Comparison of ENCODE assay signal across 11 mouse cellular contexts in the genomic region with DNA sequence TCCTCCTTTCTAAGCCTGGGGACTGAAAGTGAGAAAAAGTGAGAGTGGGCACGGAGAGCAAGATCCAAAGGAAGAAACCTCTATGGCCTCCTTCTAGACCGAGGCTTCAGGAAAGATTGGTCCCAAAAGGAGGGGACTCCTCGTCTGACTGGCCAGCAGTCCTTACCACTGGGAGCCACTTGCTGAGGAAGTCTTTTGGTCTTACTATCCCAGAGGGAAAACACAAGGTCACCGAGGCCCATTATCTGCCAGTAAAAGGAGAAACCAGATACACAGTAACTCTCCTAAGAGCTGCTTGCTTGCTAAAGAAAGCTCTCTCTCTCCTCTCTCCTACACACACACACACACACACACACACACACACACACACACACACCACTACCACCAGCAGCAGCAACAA. TPM values are rescaled to one million over a fixed set of nuclear protein-coding genes. Genes with fewer than 3 reads are reported as not detected.
DNase-seq lines count a peak whose midpoint lies in the region; ATAC-seq and TF ChIP-seq lines count a peak whose summit lies in the region.
"Had no signal": no experiment of that assay in that cellular context is flagged by ENCODE, and none has a peak within 500 bp of the region (broad histone marks: within the 10 kb centered on the region; RNA-seq: fewer than 3 reads in every experiment).

No protein-coding gene starts in this region.

- no peak overlapping the region for H3K9ac ChIP-seq in forebrain, embryonic 11.5 days (ENCODE audit: low read length)
- H3K9ac ChIP-seq in kidney, embryonic 16.5 days (replicated peaks; ENCODE audit: low read length), result no peak overlapping the region
- no peak overlapping the region for H3K9ac ChIP-seq in hindbrain, postnatal 0 days (replicated peaks; ENCODE audit: low read length)
- 0 out of 2 replicates have a peak overlapping the region, but pooled peaks have one; percentile 86 for H3K9ac ChIP-seq in neural tube, embryonic 15.5 days (replicated peaks)

- ATAC-seq in forebrain, embryonic 11.5 days (replicated peaks; ENCODE audit: low FRiP score), result no peak
- no peak for ATAC-seq in kidney, embryonic 16.5 days (ENCODE audit: low FRiP score, low TSS enrichment)
- no peak for ATAC-seq in hindbrain, postnatal 0 days
- no peak for ATAC-seq in neural tube, embryonic 15.5 days (ENCODE audit: low FRiP score)

- no peaks in the 10 kb centered on the region for H3K9me3 ChIP-seq in forebrain, embryonic 10.5 days
- H3K9me3 ChIP-seq in forebrain, embryonic 11.5 days (ENCODE audit: control insufficient read depth, low read length), result no peaks in the 10 kb centered on the region
- no peaks in the 10 kb centered on the region for H3K9me3 ChIP-seq in kidney, embryonic 16.5 days (ENCODE audit: low read length)
- H3K9me3 ChIP-seq in hindbrain, postnatal 0 days (ENCODE audit: low read length), result no peaks in the 10 kb centered on the region
- no peaks in the 10 kb centered on the region for H3K9me3 ChIP-seq in neural tube, embryonic 15.5 days (replicated peaks)

- H3K27ac ChIP-seq in forebrain, embryonic 10.5 days, result peak overlapping the region; percentile 86
- no peak overlapping the region; the same call in 1 of the 2 replicates for H3K27ac ChIP-seq in forebrain, embryonic 11.5 days (ENCODE audit: low read depth, low read length)
- H3K27ac ChIP-seq in kidney, embryonic 16.5 days (ENCODE audit: low read length), result peak overlapping the region; percentile 79
- peak overlapping the region; percentile 76; the same call in 1 of the 2 replicates for H3K27ac ChIP-seq in hindbrain, postnatal 0 days
- peak overlapping the region; percentile 94 for H3K27ac ChIP-seq in neural tube, embryonic 15.5 days (replicated peaks)
- H3K27ac ChIP-seq in layer of hippocampus, adult 2 months, result no peak overlapping the region
- H3K27ac ChIP-seq: macrophage had no signal

- no peak for TF ChIP-seq CTCF in hindbrain, postnatal 0 days (IDR thresholded peaks at IDR 0.05; ENCODE audit: low read depth)
- no peak for TF ChIP-seq CTCF in layer of hippocampus, adult 2 months (conservative IDR thresholded peaks at IDR 0.05)

- H3K4me3 ChIP-seq in forebrain, embryonic 10.5 days, result 0 out of 2 replicates have a peak overlapping the region, but pooled peaks have one; percentile 77
- no peak overlapping the region for H3K4me3 ChIP-seq in forebrain, embryonic 11.5 days (ENCODE audit: low read depth, low read length)
- no peak overlapping the region for H3K4me3 ChIP-seq in kidney, embryonic 16.5 days (ENCODE audit: low read length)
- H3K4me3 ChIP-seq in hindbrain, postnatal 0 days (ENCODE audit: low read length), result no peak overlapping the region
- H3K4me3 ChIP-seq in neural tube, embryonic 15.5 days (replicated peaks), result no peak overlapping the region
- H3K4me3 ChIP-seq in layer of hippocampus, adult 2 months, result no peak overlapping the region

- H3K27me3 ChIP-seq in forebrain, embryonic 10.5 days (ENCODE audit: poor library complexity, severe bottlenecking), result peaks cover 67% of the 10 kb centered on the region
- H3K27me3 ChIP-seq in forebrain, embryonic 11.5 days (ENCODE audit: control insufficient read depth, insufficient read depth, low read length), result peaks cover 25% of the 10 kb centered on the region
- peaks cover 21% of the 10 kb centered on the region for H3K27me3 ChIP-seq in kidney, embryonic 16.5 days (ENCODE audit: insufficient read depth, low read length)
- no peaks in the 10 kb centered on the region for H3K27me3 ChIP-seq in hindbrain, postnatal 0 days (ENCODE audit: insufficient read depth, low read length)
- H3K27me3 ChIP-seq in neural tube, embryonic 15.5 days (replicated peaks), result no peaks in the 10 kb centered on the region

- H3K36me3 ChIP-seq in forebrain, embryonic 10.5 days (replicated peaks), result no peaks in the 10 kb centered on the region
- H3K36me3 ChIP-seq in forebrain, embryonic 11.5 days (ENCODE audit: control insufficient read depth, insufficient read depth, low read length), result no peaks in the 10 kb centered on the region
- no peaks in the 10 kb centered on the region for H3K36me3 ChIP-seq in kidney, embryonic 16.5 days (ENCODE audit: insufficient read depth, low read length)
- H3K36me3 ChIP-seq in hindbrain, postnatal 0 days (ENCODE audit: insufficient read depth, low read length), result no peaks in the 10 kb centered on the region
- no peaks in the 10 kb centered on the region for H3K36me3 ChIP-seq in neural tube, embryonic 15.5 days

- 29% methylated on average over 4 of the region's 4 CpGs for WGBS in forebrain, embryonic 10.5 days
- 32% methylated on average over 4 of the region's 4 CpGs for WGBS in forebrain, embryonic 11.5 days
- 8% methylated on average over 4 of the region's 4 CpGs for WGBS in kidney, embryonic 16.5 days
- WGBS in hindbrain, postnatal 0 days, result 34% methylated on average over 4 of the region's 4 CpGs
- WGBS in neural tube, embryonic 15.5 days, result 32% methylated on average over 4 of the region's 4 CpGs

- no peak overlapping the region for H3K4me2 ChIP-seq in forebrain, embryonic 11.5 days (ENCODE audit: low read depth, low read length, severe bottlenecking)
- H3K4me2 ChIP-seq in kidney, embryonic 16.5 days (replicated peaks; ENCODE audit: low read depth, low read length), result no peak overlapping the region
- no peak overlapping the region for H3K4me2 ChIP-seq in hindbrain, postnatal 0 days (ENCODE audit: low read depth, low read length)
- H3K4me2 ChIP-seq in neural tube, embryonic 15.5 days, result no peak overlapping the region

- DNase-seq in forebrain, embryonic 10.5 days (ENCODE audit: extremely low spot score, low spot score), result no peak
- DNase-seq in forebrain, embryonic 11.5 days (ENCODE audit: low spot score), result no peak
- no peak for DNase-seq in kidney, postnatal 36 days
- no peak for DNase-seq in hindbrain, postnatal 0 days (ENCODE audit: low spot score)
- DNase-seq in layer of hippocampus, postnatal 10 days (ENCODE audit: low spot score in 2 of 2), result no peak
- DNase-seq in layer of hippocampus, adult 2 months (ENCODE audit: low spot score in 2 of 2), result no peak
- DNase-seq: cerebellum, adult 8-10 months had no signal

- peaks cover 58% of the 10 kb centered on the region for H3K4me1 ChIP-seq in forebrain, embryonic 10.5 days
- H3K4me1 ChIP-seq in forebrain, embryonic 11.5 days (replicated peaks; ENCODE audit: control insufficient read depth, insufficient read depth, low read length), result peaks cover 21% of the 10 kb centered on the region
- peaks cover 48% of the 10 kb centered on the region for H3K4me1 ChIP-seq in kidney, embryonic 16.5 days (ENCODE audit: insufficient read depth, low read length)
- peaks cover 27% of the 10 kb centered on the region for H3K4me1 ChIP-seq in hindbrain, postnatal 0 days (ENCODE audit: insufficient read depth, low read length)
- H3K4me1 ChIP-seq in neural tube, embryonic 15.5 days, result peaks cover 51% of the 10 kb centered on the region

RNA-seq across cellular contexts. Expression of a gene that starts 1.9 kb away (rescaled TPM):
- 17.8 and 21.3 TPM in 2 replicates for polyA plus RNA-seq in forebrain, embryonic 10.5 days (2016; fragmentation: Nextera tagmentation; extraction: Ambion mirVana)
- 9.1 and 10.9 TPM in 2 replicates for polyA plus RNA-seq in forebrain, embryonic 11.5 days (2014; fragmentation: Nextera tagmentation; extraction: Ambion mirVana)
- 5.9 and 6.5 TPM in 2 replicates for polyA plus RNA-seq in kidney, embryonic 16.5 days (2015; fragmentation: Nextera tagmentation; extraction: Ambion mirVana)
- total RNA-seq in hindbrain, postnatal 0 days (2014; rRNA removed), result 55.9 and 70.5 TPM in 2 replicates
- 10.8 and 11.5 TPM in 2 replicates for polyA plus RNA-seq in hindbrain, postnatal 0 days (2015; fragmentation: Nextera tagmentation; extraction: Ambion mirVana)
- 12.7 and 18.2 TPM in 2 replicates for polyA plus RNA-seq in neural tube, embryonic 15.5 days (2015; fragmentation: Nextera tagmentation; extraction: Ambion mirVana)
- 10 to 100 TPM; 15.0 to 18.6 TPM for total RNA-seq in layer of hippocampus, postnatal 10 days (2021)
- 10 to 100 TPM; 21.7 to 23.6 TPM for total RNA-seq in layer of hippocampus, adult 2 months (2021)
- total RNA-seq: granulocyte monocyte progenitor cell, adult 5-6 weeks had no signal
- polyA plus RNA-seq: macrophage had no signal

RNA-seq across cellular contexts. Expression of a gene that starts 11.3 kb away (rescaled TPM):
- 7.6 and 8.1 TPM in 2 replicates for polyA plus RNA-seq in forebrain, embryonic 10.5 days (2016; fragmentation: Nextera tagmentation; extraction: Ambion mirVana)
- 6.6 and 7.4 TPM in 2 replicates for polyA plus RNA-seq in forebrain, embryonic 11.5 days (2014; fragmentation: Nextera tagmentation; extraction: Ambion mirVana)
- polyA plus RNA-seq in kidney, embryonic 16.5 days (2015; fragmentation: Nextera tagmentation; extraction: Ambion mirVana), result 19.7 and 20.3 TPM in 2 replicates
- total RNA-seq in hindbrain, postnatal 0 days (2014; rRNA removed), result 8.7 and 13.3 TPM in 2 replicates
- polyA plus RNA-seq in hindbrain, postnatal 0 days (2015; fragmentation: Nextera tagmentation; extraction: Ambion mirVana), result 7.2 and 7.4 TPM in 2 replicates
- polyA plus RNA-seq in neural tube, embryonic 15.5 days (2015; fragmentation: Nextera tagmentation; extraction: Ambion mirVana), result 9.3 and 10.6 TPM in 2 replicates
- total RNA-seq in layer of hippocampus, postnatal 10 days (2021), result 10 to 100 TPM; 10.1 to 11.8 TPM
- total RNA-seq in layer of hippocampus, adult 2 months (2021), result 1 to 10 TPM; 6.6 to 7.8 TPM
- total RNA-seq: granulocyte monocyte progenitor cell, adult 5-6 weeks had no signal
- polyA plus RNA-seq: macrophage had no signal

RNA-seq across cellular contexts. Expression of a gene that starts 38.6 kb away (rescaled TPM):
- polyA plus RNA-seq in forebrain, embryonic 10.5 days (2016; fragmentation: Nextera tagmentation; extraction: Ambion mirVana), result 0.99 and 1.3 TPM in 2 replicates
- 0.21 and 0.44 TPM in 2 replicates for polyA plus RNA-seq in forebrain, embryonic 11.5 days (2014; fragmentation: Nextera tagmentation; extraction: Ambion mirVana)
- polyA plus RNA-seq in kidney, embryonic 16.5 days (2015; fragmentation: Nextera tagmentation; extraction: Ambion mirVana), result 1.0 and 1.7 TPM in 2 replicates
- 8.8 and 9.8 TPM in 2 replicates for total RNA-seq in hindbrain, postnatal 0 days (2014; rRNA removed)
- 5.1 and 6.1 TPM in 2 replicates for polyA plus RNA-seq in hindbrain, postnatal 0 days (2015; fragmentation: Nextera tagmentation; extraction: Ambion mirVana)
- polyA plus RNA-seq in neural tube, embryonic 15.5 days (2015; fragmentation: Nextera tagmentation; extraction: Ambion mirVana), result 4.0 and 4.8 TPM in 2 replicates
- total RNA-seq in layer of hippocampus, postnatal 10 days (2021), result 1 to 10 TPM; 5.0 to 5.2 TPM
- 1 to 10 TPM; 3.0 to 3.2 TPM for total RNA-seq in layer of hippocampus, adult 2 months (2021)

RNA-seq across cellular contexts. Expression of a gene that starts 40.1 kb away (rescaled TPM):
- 57.1 and 61.8 TPM in 2 replicates for polyA plus RNA-seq in forebrain, embryonic 10.5 days (2016; fragmentation: Nextera tagmentation; extraction: Ambion mirVana)
- 45.5 and 57.8 TPM in 2 replicates for polyA plus RNA-seq in forebrain, embryonic 11.5 days (2014; fragmentation: Nextera tagmentation; extraction: Ambion mirVana)
- polyA plus RNA-seq in kidney, embryonic 16.5 days (2015; fragmentation: Nextera tagmentation; extraction: Ambion mirVana), result 76.1 and 80.3 TPM in 2 replicates
- 63.2 and 90.6 TPM in 2 replicates for total RNA-seq in hindbrain, postnatal 0 days (2014; rRNA removed)
- polyA plus RNA-seq in hindbrain, postnatal 0 days (2015; fragmentation: Nextera tagmentation; extraction: Ambion mirVana), result 41.9 and 43.5 TPM in 2 replicates
- 49.4 and 52.2 TPM in 2 replicates for polyA plus RNA-seq in neural tube, embryonic 15.5 days (2015; fragmentation: Nextera tagmentation; extraction: Ambion mirVana)
- total RNA-seq in layer of hippocampus, postnatal 10 days (2021), result 10 to 100 TPM; 40.0 to 53.1 TPM
- total RNA-seq in layer of hippocampus, adult 2 months (2021), result 10 to 100 TPM; 50.8 to 57.0 TPM

RNA-seq across cellular contexts. Expression of a gene that starts 59.9 kb away (rescaled TPM):
- polyA plus RNA-seq in forebrain, embryonic 10.5 days (2016; fragmentation: Nextera tagmentation; extraction: Ambion mirVana), result 0.20 TPM in 1 of 2 replicates, not detected in the other
- not detected in 2 replicates for polyA plus RNA-seq in forebrain, embryonic 11.5 days (2014; fragmentation: Nextera tagmentation; extraction: Ambion mirVana)
- polyA plus RNA-seq in kidney, embryonic 16.5 days (2015; fragmentation: Nextera tagmentation; extraction: Ambion mirVana), result 0.40 and 0.55 TPM in 2 replicates
- total RNA-seq in hindbrain, postnatal 0 days (2014; rRNA removed), result 0.37 and 1.9 TPM in 2 replicates
- polyA plus RNA-seq in hindbrain, postnatal 0 days (2015; fragmentation: Nextera tagmentation; extraction: Ambion mirVana), result 0.58 and 1.3 TPM in 2 replicates
- 1.6 and 2.4 TPM in 2 replicates for polyA plus RNA-seq in neural tube, embryonic 15.5 days (2015; fragmentation: Nextera tagmentation; extraction: Ambion mirVana)
- total RNA-seq in layer of hippocampus, postnatal 10 days (2021), result not detected
- under 1 TPM; 0.20 to 0.39 TPM for total RNA-seq in layer of hippocampus, adult 2 months (2021)
- total RNA-seq: granulocyte monocyte progenitor cell, adult 5-6 weeks had no signal
- polyA plus RNA-seq: macrophage had no signal

Comparison
In these comparisons a context has a peak if more than half of its experiments do, and no peak if none do; other contexts are left out.
1. H3K27ac ChIP-seq: peak in forebrain, embryonic 10.5 days (single experiment), kidney, embryonic 16.5 days (single experiment), hindbrain, postnatal 0 days (single experiment) and neural tube, embryonic 15.5 days (single experiment); none in forebrain, embryonic 11.5 days (single experiment) and layer of hippocampus, adult 2 months (single experiment).